Mouse (Mus musculus) layer of hippocampus, adult 18-20 months (tissue): ENCODE measurements around the gene Ltc4s. TPM values are rescaled to one million over a fixed set of nuclear protein-coding genes. Genes with fewer than 3 reads are reported as not detected.

Experiments
- DNase-seq, 2 experiments: peaks; one replicate each; pipeline ENCODE4 v3.0.0; 2022; ENCODE audit warnings: low spot score in 2 of 2
- total RNA-seq, 2 experiments: library from RNA; stranded (reverse); gene quantifications; 2 replicates each; pipeline ENCODE4 v1.2.3; 2021

Gene Ltc4s
- total RNA-seq, 2 experiments from 2014 or later: 6.8 to 7.1 TPM

GRCm38 (mm10) chr11:50224671-50225530 lies 13.5 kb downstream of the Ltc4s start:
- DNase-seq: peak; percentile 80 to 84

GRCm38 (mm10) chr11:50223783-50224662 lies 14.4 kb downstream of the Ltc4s start:
- no peak for DNase-seq

- no peak for DNase-seq
Observed at GRCm38 (mm10) chr11:50222559-50223276, 15.7 kb downstream of the Ltc4s start.

GRCm38 (mm10) chr11:50219833-50220232 lies 18.6 kb downstream of the Ltc4s start:
- no peak for DNase-seq

GRCm38 (mm10) chr11:50217811-50218210 lies 20.6 kb downstream of the Ltc4s start:
- no peak for DNase-seq

GRCm38 (mm10) chr11:50216724-50217366 lies 21.6 kb downstream of the Ltc4s start:
- no peak for DNase-seq

- no peak for DNase-seq
Observed at GRCm38 (mm10) chr11:50215633-50216032, 22.8 kb downstream of the Ltc4s start.

GRCm38 (mm10) chr11:50214631-50215030 lies 23.8 kb downstream of the Ltc4s start:
- no peak for DNase-seq

- peak in 1 of 2 experiments; percentile 71 for DNase-seq
Observed at GRCm38 (mm10) chr11:50212848-50213758, 25.3 kb downstream of the Ltc4s start.

- no peak for DNase-seq
Observed at GRCm38 (mm10) chr11:50212060-50212739, 26.2 kb downstream of the Ltc4s start.

- no peak for DNase-seq
Observed at GRCm38 (mm10) chr11:50211322-50212059, 26.9 kb downstream of the Ltc4s start.

GRCm38 (mm10) chr11:50210505-50211151 lies 27.8 kb downstream of the Ltc4s start, which contains the start of the genes Sqstm1 and Mgat4b:
Gene Sqstm1 (minus strand): TSS chr11:50210827.
Gene Mgat4b (plus strand): TSS chr11:50210890.
- DNase-seq: peak; percentile 78 to 87

GRCm38 (mm10) chr11:50210101-50210504 lies 28.3 kb downstream of the Ltc4s start:
- DNase-seq: peak; percentile 85 to 88

GRCm38 (mm10) chr11:50208039-50208438 lies 30.4 kb downstream of the Ltc4s start:
- DNase-seq: no peak

GRCm38 (mm10) chr11:50207344-50207743 lies 31.1 kb downstream of the Ltc4s start:
- no peak for DNase-seq

GRCm38 (mm10) chr11:50206037-50206436 lies 32.4 kb downstream of the Ltc4s start:
- no peak for DNase-seq

- DNase-seq: no peak
Observed at GRCm38 (mm10) chr11:50205434-50205833, 33.0 kb downstream of the Ltc4s start.
